Comparison of ENCODE assay signal across 33 mouse cellular contexts in the genomic region with DNA sequence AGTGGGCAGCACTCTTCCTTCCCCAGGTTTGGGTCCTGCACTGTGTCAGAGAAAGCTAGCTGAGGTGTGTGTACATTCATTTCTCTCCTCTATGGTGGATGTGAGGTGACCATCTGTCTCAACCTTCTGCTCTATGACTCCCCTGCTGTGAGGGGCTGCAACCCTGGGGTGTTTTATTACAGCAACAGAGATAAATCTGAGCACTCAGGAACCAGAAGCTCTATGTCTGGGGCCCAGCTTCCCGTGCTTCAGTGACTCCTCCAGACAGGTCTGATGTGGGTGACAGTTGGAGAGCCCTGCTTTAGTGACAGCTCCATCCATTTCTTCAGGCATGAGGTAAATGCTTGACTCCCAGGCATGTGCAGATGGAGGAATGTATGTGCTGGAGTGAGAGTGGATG. TPM values are rescaled to one million over a fixed set of nuclear protein-coding genes. Genes with fewer than 3 reads are reported as not detected.
DNase-seq lines count a peak whose midpoint lies in the region; ATAC-seq lines count a peak whose summit lies in the region.
"Had no signal": no experiment of that assay in that cellular context is flagged by ENCODE, and none has a peak within 500 bp of the region (broad histone marks: within the 10 kb centered on the region; RNA-seq: fewer than 3 reads in every experiment).

No protein-coding gene starts in this region.

- no peak overlapping the region for H3K9ac ChIP-seq in forebrain, embryonic 13.5 days
- H3K9ac ChIP-seq: embryonic facial prominence, embryonic 13.5 days; heart, embryonic 13.5 days; hindbrain, embryonic 15.5 days; limb, embryonic 12.5 days; liver, embryonic 15.5 days; lung, embryonic 14.5 days; stomach, embryonic 15.5 days had no signal

- WGBS in forebrain, embryonic 13.5 days, result 52% methylated on average over 1 of the region's 1 CpGs

- DNase-seq in brain, adult 2 months (ENCODE audit: low read depth, low spot score), result peak; percentile 82
- DNase-seq in cerebellum, adult 8-10 months, result peak; percentile 75
- peak; percentile 83 to 85 for DNase-seq in cerebellum, postnatal 25 days
- DNase-seq in gastrocnemius, postnatal 25 days, result no peak
- DNase-seq: adrenal gland, adult 8-10 months; gastrocnemius, postnatal 10 days; heart, adult 2 months; heart, postnatal 10 days; kidney, adult 8-10 months; kidney, postnatal 14 days; layer of hippocampus, adult 9-11 months; lung, embryonic 14.5 days; right cerebral cortex, postnatal 25 days; thymus, postnatal 14 days had no signal

- H3K4me3 ChIP-seq in forebrain, embryonic 13.5 days, result no peak overlapping the region
- H3K4me3 ChIP-seq: embryonic facial prominence, embryonic 13.5 days; forebrain, embryonic 10.5 days; heart, adult 2 months; heart, embryonic 13.5 days; hindbrain, embryonic 10.5 days; hindbrain, embryonic 15.5 days; limb, embryonic 12.5 days; liver, embryonic 15.5 days; stomach, embryonic 15.5 days had no signal

- no peaks in the 10 kb centered on the region for H3K36me3 ChIP-seq in forebrain, embryonic 13.5 days (ENCODE audit: poor library complexity, severe bottlenecking)
- H3K36me3 ChIP-seq: embryonic facial prominence, embryonic 13.5 days; forebrain, embryonic 10.5 days; heart, embryonic 13.5 days; hindbrain, embryonic 10.5 days; hindbrain, embryonic 15.5 days; limb, embryonic 12.5 days; liver, embryonic 15.5 days; stomach, embryonic 15.5 days had no signal

- H3K27ac ChIP-seq in forebrain, embryonic 13.5 days, result no peak overlapping the region
- H3K27ac ChIP-seq: embryonic facial prominence, embryonic 13.5 days; forebrain, embryonic 10.5 days; heart, adult 2 months; heart, embryonic 13.5 days; hindbrain, embryonic 10.5 days; hindbrain, embryonic 15.5 days; limb, embryonic 12.5 days; liver, embryonic 15.5 days; stomach, embryonic 15.5 days had no signal

- H3K9me3 ChIP-seq in forebrain, embryonic 13.5 days (replicated peaks), result no peaks in the 10 kb centered on the region
- H3K9me3 ChIP-seq: embryonic facial prominence, embryonic 13.5 days; forebrain, embryonic 10.5 days; heart, embryonic 13.5 days; hindbrain, embryonic 10.5 days; hindbrain, embryonic 15.5 days; limb, embryonic 12.5 days; liver, embryonic 15.5 days; stomach, embryonic 15.5 days had no signal

- no peaks in the 10 kb centered on the region for H3K27me3 ChIP-seq in forebrain, embryonic 13.5 days
- H3K27me3 ChIP-seq: CH12.LX; embryonic facial prominence, embryonic 13.5 days; heart, embryonic 13.5 days; hindbrain, embryonic 15.5 days; liver, embryonic 15.5 days; stomach, embryonic 15.5 days had no signal

- ATAC-seq in cerebellum, adult (ENCODE audit: insufficient number of reproducible peaks, low FRiP score, low TSS enrichment), result peak; percentile 80
- ATAC-seq in granulocyte monocyte progenitor cell, adult 5-6 weeks (replicated peaks; ENCODE audit: poor library complexity, severe bottlenecking), result no peak
- no peak for ATAC-seq in forebrain, embryonic 13.5 days
- ATAC-seq: forebrain, embryonic 16.5 days; midbrain, embryonic 16.5 days had no signal

- no peak overlapping the region for H3K4me2 ChIP-seq in forebrain, embryonic 13.5 days
- H3K4me2 ChIP-seq: embryonic facial prominence, embryonic 13.5 days; heart, embryonic 13.5 days; hindbrain, embryonic 15.5 days; limb, embryonic 12.5 days; liver, embryonic 15.5 days; lung, embryonic 14.5 days; midbrain, embryonic 11.5 days; stomach, embryonic 15.5 days had no signal

- peaks cover under 1% of the 10 kb centered on the region; the same call in 1 of the 2 replicates for H3K4me1 ChIP-seq in forebrain, embryonic 13.5 days
- H3K4me1 ChIP-seq: embryonic facial prominence, embryonic 13.5 days; heart, embryonic 13.5 days; hindbrain, embryonic 10.5 days; hindbrain, embryonic 15.5 days; limb, embryonic 12.5 days; liver, embryonic 15.5 days; stomach, embryonic 15.5 days had no signal

RNA-seq across cellular contexts. Expression of a gene that starts 12.4 kb away (rescaled TPM):
- not detected in 2 replicates for total RNA-seq in granulocyte monocyte progenitor cell, adult 5-6 weeks (2014; fragmentation: Nextera tagmentation)
- total RNA-seq in granulocyte monocyte progenitor cell, adult 5-6 weeks (2017), result not detected in 2 replicates
- polyA plus RNA-seq in forebrain, embryonic 13.5 days (2015; fragmentation: Nextera tagmentation; extraction: Ambion mirVana), result 0.81 and 1.6 TPM in 2 replicates
- total RNA-seq in gastrocnemius, postnatal 25 days (2021), result under 1 TPM in 1 of 2 experiments, not detected in 1; 0.03 TPM
- total RNA-seq: CH12.LX; common myeloid progenitor, adult 5-6 weeks; liver, adult 2 months; megakaryocyte progenitor cell, adult 5-6 weeks; neutrophil, adult 5-6 weeks had no signal
- polyA plus RNA-seq: liver, adult 2 months; liver, embryonic 15.5 days had no signal
